In the genomic region with DNA sequence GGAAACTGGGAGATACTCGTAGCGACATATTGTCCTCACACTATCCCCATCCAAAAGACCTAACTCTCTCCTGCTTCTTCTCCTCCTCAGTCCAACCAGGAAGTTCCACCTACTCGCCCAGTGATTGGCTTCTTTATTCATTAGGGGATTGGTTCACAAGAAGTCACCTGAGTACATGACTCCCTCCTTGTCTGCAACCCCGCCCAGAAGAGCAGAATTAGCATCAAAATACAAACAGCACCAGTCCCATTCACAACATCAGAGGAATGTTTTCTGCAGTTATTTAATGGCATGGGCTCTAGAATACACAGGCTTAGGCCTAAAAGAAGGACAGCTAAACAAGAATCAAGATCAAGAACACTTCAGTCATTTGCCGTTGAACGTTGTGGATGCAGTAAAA, we compare ENCODE assay signal across 25 mouse cellular contexts.
"Had no signal": no experiment of that assay in that cellular context is flagged by ENCODE, and none has a peak within 500 bp of the region (broad histone marks: within the 10 kb centered on the region; RNA-seq: fewer than 3 reads in every experiment).

No protein-coding gene starts in this region.

- H3K4me2 ChIP-seq: heart, embryonic 11.5 days; heart, embryonic 13.5 days; heart, embryonic 15.5 days; hindbrain, embryonic 13.5 days; hindbrain, embryonic 15.5 days; kidney, embryonic 15.5 days; limb, embryonic 13.5 days; limb, embryonic 15.5 days had no signal

- H3K4me1 ChIP-seq: heart, embryonic 13.5 days; heart, embryonic 15.5 days; hindbrain, embryonic 13.5 days; hindbrain, embryonic 15.5 days; kidney, embryonic 15.5 days; limb, embryonic 13.5 days; limb, embryonic 15.5 days had no signal

- H3K36me3 ChIP-seq: heart, embryonic 13.5 days; heart, embryonic 15.5 days; hindbrain, embryonic 13.5 days; hindbrain, embryonic 15.5 days; kidney, embryonic 15.5 days; limb, embryonic 13.5 days; limb, embryonic 15.5 days had no signal

- DNase-seq: gastrocnemius, postnatal 14 days; gastrocnemius, postnatal 36 days; heart, adult 11 months; heart, adult 2 months; heart, postnatal 14 days; heart, postnatal 36 days; kidney, adult 11 months; kidney, adult 2 months; kidney, adult 9 months; kidney, postnatal 14 days; kidney, postnatal 36 days; layer of hippocampus, adult 9-11 months; layer of hippocampus, postnatal 36 days; left cerebral cortex, postnatal 4 days had no signal

- H3K9me3 ChIP-seq: heart, embryonic 13.5 days; heart, embryonic 15.5 days; hindbrain, embryonic 13.5 days; hindbrain, embryonic 15.5 days; kidney, embryonic 15.5 days; limb, embryonic 13.5 days; limb, embryonic 15.5 days had no signal

- H3K27me3 ChIP-seq: heart, embryonic 13.5 days; heart, embryonic 15.5 days; hindbrain, embryonic 13.5 days; hindbrain, embryonic 15.5 days; kidney, embryonic 15.5 days; limb, embryonic 13.5 days; limb, embryonic 15.5 days had no signal

- ATAC-seq: hindbrain, postnatal 0 days; intestine, embryonic 16.5 days had no signal

- H3K4me3 ChIP-seq: heart, adult 2 months; heart, embryonic 13.5 days; heart, embryonic 15.5 days; hindbrain, embryonic 13.5 days; hindbrain, embryonic 15.5 days; kidney, embryonic 15.5 days; limb, embryonic 13.5 days; limb, embryonic 15.5 days had no signal

- H3K9ac ChIP-seq: heart, embryonic 13.5 days; heart, embryonic 15.5 days; hindbrain, embryonic 13.5 days; hindbrain, embryonic 15.5 days; kidney, embryonic 15.5 days; limb, embryonic 13.5 days; limb, embryonic 15.5 days had no signal

- H3K27ac ChIP-seq: heart, adult 2 months; heart, embryonic 13.5 days; heart, embryonic 15.5 days; hindbrain, embryonic 13.5 days; hindbrain, embryonic 15.5 days; hindbrain, postnatal 0 days; kidney, embryonic 15.5 days; kidney, postnatal 0 days; limb, embryonic 13.5 days; limb, embryonic 15.5 days had no signal
